Mouse (Mus musculus): ENCODE measurements around the gene Sbno2. TPM values are rescaled to one million over a fixed set of nuclear protein-coding genes. Genes with fewer than 3 reads are reported as not detected.

The Sbno2 gene
- total and polyA plus RNA-seq, 2 experiments from 2014 or later = 6.8 to 24.2 TPM

DNA sequence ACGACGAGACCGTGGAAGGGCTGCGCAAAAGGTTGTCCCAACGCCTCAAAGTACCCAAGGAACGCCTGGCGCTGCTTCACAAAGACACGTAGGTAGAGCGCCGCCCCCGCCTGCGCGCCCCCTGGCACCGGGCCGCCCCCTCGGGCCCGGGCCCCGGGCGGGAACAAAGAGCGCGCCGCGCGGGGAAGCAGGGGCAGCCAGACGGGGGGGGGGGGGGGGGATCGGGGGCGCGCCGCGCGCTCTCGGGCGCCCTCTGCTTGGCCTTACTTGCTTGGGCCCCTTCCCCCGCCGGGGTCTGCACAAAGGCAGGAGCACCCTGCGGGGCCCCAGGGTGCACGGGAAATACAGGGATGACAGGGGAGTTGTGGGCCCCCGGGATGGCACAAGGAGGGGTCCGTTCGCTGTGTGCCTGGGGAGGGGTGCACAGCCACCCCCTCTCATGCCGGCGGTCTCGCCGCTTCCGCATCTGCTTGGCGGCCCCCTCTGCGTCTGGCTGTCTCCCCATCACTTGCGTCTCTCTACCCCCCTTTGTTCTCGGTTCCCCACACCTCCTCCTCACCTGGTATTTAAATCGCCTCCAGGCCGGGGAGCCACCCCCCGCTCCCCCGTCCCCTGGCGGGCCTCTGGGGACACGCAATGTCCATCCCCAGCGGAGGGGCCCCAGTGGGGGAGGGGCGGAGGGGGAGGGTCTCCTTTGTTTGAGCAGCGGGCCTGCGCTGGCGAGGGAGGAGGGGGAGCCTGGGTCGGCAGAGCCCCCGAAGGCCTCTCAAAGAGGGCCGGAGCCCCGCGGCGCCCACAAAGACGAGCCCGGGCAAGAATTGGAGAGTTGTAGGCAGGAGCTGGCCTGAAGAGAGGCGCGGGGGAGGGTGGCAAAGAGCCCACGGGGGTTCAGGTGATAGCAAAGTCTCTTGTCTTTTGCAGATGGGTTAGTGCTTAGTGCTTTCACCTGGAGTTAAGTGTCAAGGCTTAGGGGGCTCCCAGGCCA is 45.1 kb upstream of the Sbno2 start:
- no peaks in the 10 kb centered on the region for H3K27me3 ChIP-seq (ENCODE audit: insufficient read depth, low read length)
- H3K9me3 ChIP-seq (ENCODE audit: low read length) = no peaks in the 10 kb centered on the region
- DNase-seq (peak; percentile 90), ATAC-seq (peak; percentile 15; the same call in 1 of the 2 replicates)
- peaks cover 18% of the 10 kb centered on the region for H3K4me1 ChIP-seq (ENCODE audit: insufficient read depth)
- peak overlapping the region; percentile 98 for H3K4me3 ChIP-seq (ENCODE audit: low read depth, low read length)
- H3K36me3 ChIP-seq (ENCODE audit: insufficient read depth) = peaks cover 29% of the 10 kb centered on the region
- peak overlapping the region; percentile 100 for H3K27ac ChIP-seq (ENCODE audit: low read depth, low read length)
- peak overlapping the region; percentile 100 for H3K9ac ChIP-seq
- TF ChIP-seq CTCF (IDR thresholded peaks at IDR 0.05; ENCODE audit: low read depth) = no peak
- under 1% methylated on average over 53 of the region's 71 CpGs for WGBS
- peak overlapping the region; percentile 95 for H3K4me2 ChIP-seq (ENCODE audit: low read depth)

DNA sequence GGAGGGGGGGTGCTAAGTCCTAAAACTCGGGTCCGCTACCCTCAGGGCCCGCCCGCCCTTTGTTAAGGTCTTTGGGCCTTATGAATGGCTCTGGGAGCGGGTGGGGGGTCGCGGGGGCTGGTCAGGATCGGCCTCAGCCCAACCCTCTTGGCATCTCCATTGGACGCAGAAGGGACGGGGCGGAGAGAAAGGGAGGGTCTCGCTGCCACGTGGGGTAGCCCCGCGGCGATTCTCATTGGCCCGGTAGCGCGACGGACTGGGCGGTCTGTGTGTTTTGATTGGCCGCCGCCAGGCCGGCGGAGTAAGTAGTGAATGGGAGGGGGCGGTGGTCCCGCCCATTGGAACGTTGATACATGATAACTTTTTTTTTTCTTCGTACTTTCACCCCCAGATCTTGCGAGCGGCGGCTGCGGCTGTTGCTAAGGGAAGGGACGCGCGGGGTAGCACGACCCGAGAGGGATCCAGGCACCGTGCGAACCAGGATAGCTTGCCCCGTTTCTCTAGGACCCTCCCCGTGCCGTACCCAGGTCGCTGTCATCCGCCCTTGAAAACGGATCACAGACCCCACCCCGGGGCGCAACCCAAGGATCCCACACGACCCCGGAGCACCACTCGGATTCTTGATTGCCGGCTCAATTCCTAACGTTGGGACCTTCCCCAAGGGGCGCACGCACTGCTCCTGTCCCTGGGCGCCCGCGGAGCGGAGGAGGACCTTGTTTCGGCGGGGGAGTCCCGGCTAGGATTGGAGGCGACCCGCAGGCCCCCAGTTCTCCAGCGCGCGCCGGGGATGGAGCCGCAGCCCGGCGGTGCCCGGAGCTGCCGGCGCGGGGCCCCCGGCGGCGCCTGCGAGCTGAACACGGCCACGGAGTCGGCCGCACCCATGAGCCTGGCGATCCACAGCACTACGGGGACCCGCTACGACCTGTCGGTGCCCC is 44.2 kb upstream of the Sbno2 start:
- ATAC-seq = peak; percentile 84
- WGBS = 2% methylated on average over 88 of the region's 88 CpGs
- Histone ChIP-seq H3K36me3 (ENCODE audit: insufficient read depth) (peaks cover 27% of the 10 kb centered on the region), H3K27me3 (ENCODE audit: insufficient read depth, low read length) (no peaks in the 10 kb centered on the region), H3K9me3 (ENCODE audit: low read length) (no peaks in the 10 kb centered on the region), H3K27ac (ENCODE audit: low read depth, low read length) (peak overlapping the region; percentile 100), H3K4me1 (ENCODE audit: insufficient read depth) (peaks cover 18% of the 10 kb centered on the region), H3K4me3 (ENCODE audit: low read depth, low read length) (peak overlapping the region; percentile 98), H3K9ac (peak overlapping the region; percentile 100), H3K4me2 (ENCODE audit: low read depth) (peak overlapping the region; percentile 95)
- TF ChIP-seq CTCF (IDR thresholded peaks at IDR 0.05; ENCODE audit: low read depth) = no peak
- DNase-seq = peak; percentile 99

DNA sequence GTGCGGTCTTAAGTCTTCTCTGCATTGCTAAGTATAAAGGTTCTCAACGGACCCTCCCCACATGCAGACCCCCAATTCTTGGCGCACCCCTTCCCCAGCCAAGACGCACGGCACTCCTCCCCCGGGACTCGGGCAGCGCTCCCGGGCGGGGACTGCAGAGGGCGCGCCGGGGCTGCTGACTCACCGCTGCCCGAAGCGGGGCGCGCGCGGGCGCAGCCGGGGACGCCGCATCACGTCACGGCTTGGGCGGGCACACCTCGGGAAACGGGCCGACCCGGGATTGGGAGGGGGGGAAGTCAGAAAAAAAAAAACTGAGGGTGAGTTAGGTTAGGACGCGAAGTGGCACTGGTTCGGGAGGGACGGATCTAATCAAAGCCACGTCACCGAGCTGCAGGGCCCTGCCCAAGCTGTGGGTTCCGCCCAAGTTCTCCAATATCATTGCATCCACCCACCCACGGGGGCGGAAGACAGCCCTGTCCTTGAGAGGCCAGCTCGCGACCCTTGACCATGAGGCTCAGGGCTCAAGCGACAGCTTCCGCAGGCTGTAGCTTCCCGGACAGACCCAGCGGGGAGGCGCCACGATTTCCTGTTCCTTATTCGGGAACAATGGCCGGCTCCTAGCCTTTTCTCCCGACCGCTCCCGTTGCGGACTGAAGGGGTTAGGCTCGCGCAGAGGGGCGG is 43.4 kb upstream of the Sbno2 start:
- no peaks in the 10 kb centered on the region for H3K27me3 ChIP-seq (ENCODE audit: insufficient read depth, low read length)
- no peaks in the 10 kb centered on the region for H3K9me3 ChIP-seq (ENCODE audit: low read length)
- DNase-seq (peak; percentile 97), ATAC-seq (peak; percentile 62)
- peak overlapping the region; percentile 95 for H3K4me2 ChIP-seq (ENCODE audit: low read depth)
- H3K4me3 ChIP-seq (ENCODE audit: low read depth, low read length) = peak overlapping the region; percentile 98
- peak overlapping the region; percentile 99 for H3K9ac ChIP-seq
- peak overlapping the region; percentile 100 for H3K27ac ChIP-seq (ENCODE audit: low read depth, low read length)
- H3K4me1 ChIP-seq (ENCODE audit: insufficient read depth) = peaks cover 18% of the 10 kb centered on the region
- TF ChIP-seq CTCF (IDR thresholded peaks at IDR 0.05; ENCODE audit: low read depth) = peak; percentile 75
- peaks cover 25% of the 10 kb centered on the region for H3K36me3 ChIP-seq (ENCODE audit: insufficient read depth)
- 2% methylated on average over 55 of the region's 57 CpGs for WGBS

DNA sequence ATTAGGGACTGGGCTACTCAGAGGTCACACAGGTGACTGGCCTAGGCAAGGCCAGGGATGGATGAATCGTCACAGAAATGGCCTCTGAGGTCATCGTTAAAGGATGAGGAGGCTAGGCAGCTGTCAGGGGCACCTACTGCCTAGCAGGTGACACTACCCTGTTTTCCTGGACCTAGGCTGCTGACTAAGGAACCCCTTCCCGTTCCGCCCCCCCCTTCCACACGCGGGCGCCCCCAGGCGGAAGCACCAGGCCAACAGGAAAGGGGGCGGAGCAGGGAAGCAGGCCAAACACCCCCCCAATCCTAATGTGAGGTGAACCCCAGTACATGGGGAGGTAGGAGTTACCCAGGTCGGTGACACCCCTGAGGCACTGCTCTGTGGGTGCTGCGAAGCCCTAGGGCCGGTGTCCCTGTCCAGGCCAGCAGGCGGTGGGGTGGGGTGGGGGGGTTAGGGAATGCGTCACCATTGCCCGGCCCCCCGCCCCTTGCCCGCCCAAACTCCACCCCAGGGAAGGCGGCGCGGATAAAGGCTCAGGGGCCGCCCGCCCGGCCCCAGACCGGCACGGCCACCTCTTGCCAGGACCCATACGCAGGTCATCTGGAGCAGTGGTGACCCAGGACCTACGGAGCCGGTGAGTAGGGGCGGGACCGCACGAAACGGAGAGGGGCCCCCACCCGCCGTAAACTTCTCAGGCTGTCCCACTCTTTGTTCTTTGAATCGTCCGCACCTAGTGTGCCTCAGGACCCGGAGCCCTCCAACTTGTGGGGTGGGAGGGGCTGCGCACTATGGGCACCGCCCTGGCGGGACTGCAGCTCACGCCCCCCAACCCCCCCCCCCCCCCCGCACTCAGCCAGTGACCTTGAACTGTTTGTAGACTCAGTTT is 42.6 kb upstream of the Sbno2 start, which contains the start of gene Midn:
TSS of gene Midn (plus strand) at position 554 of the 883 bp plus-strand sequence.
- Histone ChIP-seq H3K4me3 (ENCODE audit: low read depth, low read length) (peak within 1 kb of the TSS; percentile 98), H3K36me3 (ENCODE audit: insufficient read depth) (peaks cover 21% of the 10 kb centered on the region), H3K9me3 (ENCODE audit: low read length) (no peaks in the 10 kb centered on the region), H3K4me2 (ENCODE audit: low read depth) (peak within 1 kb of the TSS; percentile 95), H3K9ac (peak within 1 kb of the TSS; percentile 99), H3K27ac (ENCODE audit: low read depth, low read length) (peak within 1 kb of the TSS; percentile 100), H3K27me3 (ENCODE audit: insufficient read depth, low read length) (no peaks in the 10 kb centered on the region), H3K4me1 (ENCODE audit: insufficient read depth) (peaks cover 17% of the 10 kb centered on the region)
- peak; percentile 3; the same call in 1 of the 2 replicates for ATAC-seq
- peak; percentile 81 for DNase-seq
- TF ChIP-seq CTCF (IDR thresholded peaks at IDR 0.05; ENCODE audit: low read depth) = peak; percentile 74
- WGBS = under 1% methylated on average over 35 of the region's 42 CpGs

DNA sequence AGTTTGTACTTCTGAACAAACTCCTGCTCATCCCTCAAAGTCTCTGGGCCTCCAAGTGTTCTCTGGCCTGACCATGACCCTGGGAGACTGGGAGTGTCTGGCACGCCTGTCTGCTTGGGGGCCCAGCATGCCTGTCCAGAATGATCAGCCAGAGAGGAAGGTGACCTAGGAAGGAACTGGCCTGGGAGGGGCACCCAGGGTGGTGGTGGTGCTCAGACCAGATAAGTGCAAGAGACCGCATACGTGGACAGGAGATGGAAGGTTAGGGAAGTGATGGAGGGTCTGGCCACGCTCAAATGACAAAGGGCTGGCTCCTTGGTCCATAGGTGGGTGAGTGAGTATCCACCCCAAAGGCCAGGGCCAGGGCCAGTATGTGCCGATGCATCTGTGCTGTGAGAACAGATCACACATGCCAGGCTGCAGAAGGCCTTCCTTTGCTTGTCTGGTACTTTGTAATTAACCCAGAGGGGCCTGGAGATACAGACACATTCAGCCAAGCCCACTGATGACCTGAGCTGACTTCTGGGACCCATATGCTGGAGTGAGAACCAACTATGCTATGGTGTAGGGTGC is 41.9 kb upstream of the Sbno2 start:
- H3K27me3 ChIP-seq (ENCODE audit: insufficient read depth, low read length) = no peaks in the 10 kb centered on the region
- H3K27ac ChIP-seq (ENCODE audit: low read depth, low read length) = peak overlapping the region; percentile 100; the same call in 1 of the 2 replicates
- peaks cover 18% of the 10 kb centered on the region for H3K36me3 ChIP-seq (ENCODE audit: insufficient read depth)
- H3K4me2 ChIP-seq (ENCODE audit: low read depth) = peak overlapping the region; percentile 95
- H3K4me1 ChIP-seq (ENCODE audit: insufficient read depth) = peaks cover 13% of the 10 kb centered on the region; the same call in 1 of the 2 replicates
- peak overlapping the region; percentile 99; the same call in 1 of the 2 replicates for H3K9ac ChIP-seq
- TF ChIP-seq CTCF (IDR thresholded peaks at IDR 0.05; ENCODE audit: low read depth) = no peak
- no peaks in the 10 kb centered on the region for H3K9me3 ChIP-seq (ENCODE audit: low read length)
- no peak for DNase-seq
- no peak overlapping the region for H3K4me3 ChIP-seq (ENCODE audit: low read depth, low read length)
- ATAC-seq = no peak
- WGBS = 67% methylated on average over 5 of the region's 5 CpGs

Data from forebrain, postnatal 0 days (tissue).